28 mouse cellular contexts compared by ENCODE assay signal in the genomic region with DNA sequence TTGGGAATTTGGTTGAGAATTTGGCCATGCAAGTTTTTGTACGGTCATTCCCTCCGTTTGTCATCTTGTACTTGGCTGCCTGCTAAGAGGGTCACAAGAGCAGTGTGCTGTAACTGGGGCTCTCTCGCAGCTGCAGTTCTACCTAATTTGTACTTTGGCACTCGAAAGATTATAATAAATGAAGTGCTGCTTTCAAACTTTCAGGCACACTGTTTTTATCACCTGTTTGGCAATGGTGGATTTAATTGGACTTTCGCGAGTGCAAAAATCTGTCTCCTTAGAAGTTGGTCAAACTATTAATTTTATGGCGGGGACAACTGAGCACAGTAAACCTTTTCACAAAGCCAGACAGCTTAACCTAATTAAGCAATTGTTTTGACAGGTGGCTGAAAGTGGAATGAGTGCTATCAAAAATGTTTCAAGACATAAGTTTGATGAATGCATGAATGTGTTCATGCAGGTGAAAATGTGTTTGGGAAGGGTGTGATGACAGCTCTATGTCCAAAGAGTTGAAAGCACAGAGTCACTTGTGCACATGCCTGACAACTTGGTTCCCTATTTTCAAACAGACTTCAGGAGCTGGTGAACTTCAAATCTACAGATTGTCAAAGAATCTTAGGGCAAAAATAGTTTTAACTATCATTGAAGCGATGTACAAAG.
DNase-seq lines count a peak whose midpoint lies in the region; ATAC-seq and TF ChIP-seq lines count a peak whose summit lies in the region.
"Had no signal": no experiment of that assay in that cellular context is flagged by ENCODE, and none has a peak within 500 bp of the region (broad histone marks: within the 10 kb centered on the region; RNA-seq: fewer than 3 reads in every experiment).

No protein-coding gene starts in this region.

- no peak for ATAC-seq in embryonic facial prominence, embryonic 11.5 days (replicated peaks; ENCODE audit: insufficient number of reproducible peaks, low FRiP score, low TSS enrichment, low read depth)
- peak; percentile 50; the same call in 1 of the 2 replicates for ATAC-seq in limb, embryonic 14.5 days (ENCODE audit: low FRiP score, low read depth)
- ATAC-seq in kidney, embryonic 14.5 days (ENCODE audit: low FRiP score, low TSS enrichment), result no peak
- ATAC-seq in CD4-positive, CD25-positive, alpha-beta regulatory T cell, adult 4 months, result no peak
- ATAC-seq: hindbrain, postnatal 0 days; intestine, postnatal 0 days; liver, embryonic 12.5 days; midbrain, embryonic 13.5 days had no signal

- no peaks in the 10 kb centered on the region for H3K36me3 ChIP-seq in embryonic facial prominence, embryonic 11.5 days (replicated peaks; ENCODE audit: control insufficient read depth, insufficient read depth, low read depth, low read length)
- no peaks in the 10 kb centered on the region for H3K36me3 ChIP-seq in embryonic facial prominence, embryonic 10.5 days (replicated peaks)
- H3K36me3 ChIP-seq in limb, embryonic 14.5 days (ENCODE audit: control insufficient read depth, insufficient read depth, low read length), result no peaks in the 10 kb centered on the region
- no peaks in the 10 kb centered on the region for H3K36me3 ChIP-seq in kidney, embryonic 14.5 days (ENCODE audit: control insufficient read depth, insufficient read depth, low read length)
- H3K36me3 ChIP-seq: embryonic facial prominence, embryonic 12.5 days; heart, embryonic 12.5 days; hindbrain, embryonic 10.5 days; liver, embryonic 12.5 days; midbrain, embryonic 13.5 days had no signal

- H3K4me2 ChIP-seq in embryonic facial prominence, embryonic 11.5 days (ENCODE audit: low read depth, low read length), result no peak overlapping the region
- no peak overlapping the region for H3K4me2 ChIP-seq in limb, embryonic 14.5 days (replicated peaks; ENCODE audit: low read depth, low read length, severe bottlenecking)
- no peak overlapping the region for H3K4me2 ChIP-seq in kidney, embryonic 14.5 days (replicated peaks; ENCODE audit: low read depth, low read length)
- H3K4me2 ChIP-seq: embryonic facial prominence, embryonic 12.5 days; heart, embryonic 12.5 days; liver, embryonic 12.5 days; midbrain, embryonic 13.5 days had no signal

- TF ChIP-seq POLR2A in limb, embryonic 14.5 days (IDR thresholded peaks at IDR 0.05; ENCODE audit: borderline replicate concordance, extremely low read depth, insufficient read depth, insufficient read length), result no peak

- H3K9me3 ChIP-seq in embryonic facial prominence, embryonic 11.5 days (replicated peaks; ENCODE audit: control insufficient read depth, low read length), result no peaks in the 10 kb centered on the region
- H3K9me3 ChIP-seq in embryonic facial prominence, embryonic 10.5 days, result no peaks in the 10 kb centered on the region
- H3K9me3 ChIP-seq in limb, embryonic 14.5 days (ENCODE audit: control insufficient read depth, low read length), result no peaks in the 10 kb centered on the region
- H3K9me3 ChIP-seq in kidney, embryonic 14.5 days (ENCODE audit: control insufficient read depth, low read length), result no peaks in the 10 kb centered on the region
- H3K9me3 ChIP-seq: embryonic facial prominence, embryonic 12.5 days; heart, embryonic 12.5 days; hindbrain, embryonic 10.5 days; liver, embryonic 12.5 days; midbrain, embryonic 13.5 days had no signal

- no peaks in the 10 kb centered on the region for H3K27me3 ChIP-seq in embryonic facial prominence, embryonic 11.5 days (ENCODE audit: control insufficient read depth, insufficient read depth, low read length)
- no peaks in the 10 kb centered on the region for H3K27me3 ChIP-seq in embryonic facial prominence, embryonic 10.5 days (replicated peaks; ENCODE audit: low read depth, poor library complexity, severe bottlenecking)
- H3K27me3 ChIP-seq in limb, embryonic 14.5 days (ENCODE audit: control insufficient read depth, insufficient read depth, low read length), result no peaks in the 10 kb centered on the region
- no peaks in the 10 kb centered on the region for H3K27me3 ChIP-seq in kidney, embryonic 14.5 days (ENCODE audit: control insufficient read depth, insufficient read depth, low read length)
- H3K27me3 ChIP-seq: embryonic facial prominence, embryonic 12.5 days; heart, embryonic 12.5 days; liver, embryonic 12.5 days; midbrain, embryonic 13.5 days had no signal

- no peak overlapping the region for H3K9ac ChIP-seq in embryonic facial prominence, embryonic 11.5 days (replicated peaks; ENCODE audit: low read length)
- H3K9ac ChIP-seq in limb, embryonic 14.5 days (ENCODE audit: low read depth, low read length, severe bottlenecking), result no peak overlapping the region
- H3K9ac ChIP-seq in kidney, embryonic 14.5 days (ENCODE audit: low read depth, low read length), result no peak overlapping the region
- H3K9ac ChIP-seq: embryonic facial prominence, embryonic 12.5 days; heart, embryonic 12.5 days; liver, embryonic 12.5 days; midbrain, embryonic 13.5 days had no signal

- H3K27ac ChIP-seq in embryonic facial prominence, embryonic 11.5 days (replicated peaks; ENCODE audit: low read depth, low read length), result no peak overlapping the region
- no peak overlapping the region for H3K27ac ChIP-seq in embryonic facial prominence, embryonic 10.5 days (replicated peaks)
- H3K27ac ChIP-seq in limb, embryonic 14.5 days (replicated peaks; ENCODE audit: low read depth, low read length), result no peak overlapping the region
- H3K27ac ChIP-seq in kidney, embryonic 14.5 days (ENCODE audit: low read depth, low read length), result no peak overlapping the region
- H3K27ac ChIP-seq: embryonic facial prominence, embryonic 12.5 days; hindbrain, embryonic 10.5 days; hindbrain, postnatal 0 days; left cerebral cortex, adult 2 months; liver, embryonic 12.5 days; midbrain, embryonic 13.5 days had no signal

- no peaks in the 10 kb centered on the region for H3K4me1 ChIP-seq in embryonic facial prominence, embryonic 11.5 days (ENCODE audit: control insufficient read depth, insufficient read depth, low read length)
- no peaks in the 10 kb centered on the region for H3K4me1 ChIP-seq in embryonic facial prominence, embryonic 10.5 days
- peaks cover 6% of the 10 kb centered on the region; the same call in 1 of the 2 replicates for H3K4me1 ChIP-seq in limb, embryonic 14.5 days (ENCODE audit: control insufficient read depth, insufficient read depth, low read length)
- no peaks in the 10 kb centered on the region for H3K4me1 ChIP-seq in kidney, embryonic 14.5 days (ENCODE audit: control insufficient read depth, insufficient read depth, low read length)
- H3K4me1 ChIP-seq: embryonic facial prominence, embryonic 12.5 days; heart, embryonic 12.5 days; hindbrain, embryonic 10.5 days; liver, embryonic 12.5 days; midbrain, embryonic 13.5 days had no signal

- H3K4me3 ChIP-seq in embryonic facial prominence, embryonic 11.5 days (ENCODE audit: low read depth, low read length), result no peak overlapping the region
- H3K4me3 ChIP-seq in embryonic facial prominence, embryonic 10.5 days, result no peak overlapping the region
- no peak overlapping the region for H3K4me3 ChIP-seq in limb, embryonic 14.5 days (replicated peaks; ENCODE audit: low read length)
- no peak overlapping the region for H3K4me3 ChIP-seq in kidney, embryonic 14.5 days (ENCODE audit: low read length)
- H3K4me3 ChIP-seq: embryonic facial prominence, embryonic 12.5 days; erythroblast, embryonic 14.5 days; heart, embryonic 12.5 days; hindbrain, embryonic 10.5 days; left cerebral cortex, adult 2 months; liver, embryonic 12.5 days; midbrain, embryonic 13.5 days had no signal

- DNase-seq in embryonic facial prominence, embryonic 11.5 days (ENCODE audit: low spot score), result peak; percentile 36
- DNase-seq in embryonic facial prominence, embryonic 10.5 days (ENCODE audit: low spot score), result no peak
- DNase-seq in embryo, embryonic 10.5 days (ENCODE audit: low spot score), result peak; percentile 55
- DNase-seq in forelimb bud, embryonic 11.5 days (ENCODE audit: low read depth, low spot score), result peak; percentile 82
- DNase-seq in limb, embryonic 14.5 days (ENCODE audit: low spot score), result peak; percentile 13
- DNase-seq in B cell, adult 2 months, result no peak
- DNase-seq: adrenal gland, postnatal 36 days; cerebellum, adult 11-12 months; cerebellum, postnatal 14 days; gastrocnemius, postnatal 14 days; heart, adult 11 months; heart, postnatal 10 days; kidney, postnatal 4 days; lung, adult 18-20 months; lung, postnatal 10 days; right cerebral cortex, postnatal 4 days; thymus, postnatal 25 days had no signal

- WGBS in embryonic facial prominence, embryonic 11.5 days, result 55% methylated on average over 8 of the region's 8 CpGs
- WGBS in embryonic facial prominence, embryonic 10.5 days, result 61% methylated on average over 8 of the region's 8 CpGs
- 18% methylated on average over 8 of the region's 8 CpGs for WGBS in limb, embryonic 14.5 days
- 54% methylated on average over 8 of the region's 8 CpGs for WGBS in kidney, embryonic 14.5 days

Comparison
In these comparisons a context has a peak if more than half of its experiments do, and no peak if none do; other contexts are left out.
1. DNase-seq: peak in embryonic facial prominence, embryonic 11.5 days (single experiment), embryo, embryonic 10.5 days (single experiment), forelimb bud, embryonic 11.5 days (single experiment) and limb, embryonic 14.5 days (single experiment); none in embryonic facial prominence, embryonic 10.5 days (single experiment) and B cell, adult 2 months (0 of 2).